Mouse (Mus musculus) myocyte (in vitro differentiated cells): Measurements from ENCODE around the gene Asf1a. TPM values are rescaled to one million over a fixed set of nuclear protein-coding genes. Genes with fewer than 3 reads are reported as not detected.

ENCODE experiments used
- H3K27me3 ChIP-seq: one replicate; pipeline ENCODE4 v1.6.1; 2011; ENCODE audit not compliant: control insufficient read depth, insufficient read depth, insufficient read length
- H3K36me3 ChIP-seq: one replicate; pipeline ENCODE4 v1.6.1; 2011; ENCODE audit not compliant: control insufficient read depth, insufficient read depth
- H3K4me2 ChIP-seq: one replicate; pipeline ENCODE4 v1.6.1; 2011; ENCODE audit warnings: low read depth, control low read depth
- H3K4me3 ChIP-seq: one replicate; pipeline ENCODE4 v1.5.1; 2011; ENCODE audit warnings: mild to moderate bottlenecking, control low read depth, moderate library complexity
- H3K79me2 ChIP-seq: one replicate; pipeline ENCODE4 v1.6.1; 2011; ENCODE audit not compliant: control insufficient read depth, insufficient read depth
- H3ac ChIP-seq: one replicate; pipeline ENCODE4 v1.6.1; 2011; ENCODE audit not compliant: control insufficient read depth, insufficient read length
- CEBPB ChIP-seq: IDR thresholded peaks from 2 replicates; pipeline ENCODE4 v1.6.1; 2011; ENCODE audit warnings: mild to moderate bottlenecking, moderate library complexity; ENCODE audit not compliant: poor library complexity, insufficient read depth, severe bottlenecking
- E2F4 ChIP-seq: IDR thresholded peaks from one replicate; pipeline ENCODE4 v1.6.1; 2011; ENCODE audit warnings: mild to moderate bottlenecking, control low read depth, moderate library complexity; ENCODE audit not compliant: insufficient read depth
- MAX ChIP-seq: IDR thresholded peaks from one replicate; pipeline ENCODE4 v1.6.1; 2011; ENCODE audit warnings: low read depth, mild to moderate bottlenecking, control low read depth
- MYOD1 ChIP-seq, 3 experiments: IDR thresholded peaks; one replicate each; pipeline ENCODE4 v1.6.1; 2011; ENCODE audit warnings: control low read depth in 2 of 3, low read depth in 2 of 3, mild to moderate bottlenecking in 2 of 3, moderate library complexity in 1 of 3; ENCODE audit not compliant: insufficient read length in 2 of 3, control insufficient read depth in 1 of 3
- MYOG ChIP-seq, 3 experiments: IDR thresholded peaks; one replicate each; pipeline ENCODE4 v1.6.1; 2011; ENCODE audit warnings: control low read depth in 2 of 3, low read depth in 2 of 3, mild to moderate bottlenecking in 2 of 3; ENCODE audit not compliant: insufficient read length in 2 of 3, control insufficient read depth in 1 of 3, insufficient read depth in 1 of 3
- POLR2A ChIP-seq: IDR thresholded peaks from one replicate; pipeline ENCODE4 v1.6.1; 2011; ENCODE audit warnings: low read depth, mild to moderate bottlenecking, control low read depth, moderate library complexity; ENCODE audit not compliant: insufficient read length
- POLR2AphosphoS2 ChIP-seq: IDR thresholded peaks from one replicate; pipeline ENCODE4 v1.6.1; 2011; ENCODE audit warnings: low read depth, control low read depth; ENCODE audit not compliant: insufficient read length
- REST ChIP-seq: IDR thresholded peaks from one replicate; pipeline ENCODE4 v1.6.1; 2011; ENCODE audit warnings: mild to moderate bottlenecking, control low read depth, moderate library complexity; ENCODE audit not compliant: insufficient read depth, insufficient read length
- SRF ChIP-seq: IDR thresholded peaks from one replicate; pipeline ENCODE4 v1.6.1; 2011; ENCODE audit warnings: low read depth; ENCODE audit not compliant: control insufficient read depth, insufficient read length
- TCF12 ChIP-seq: IDR thresholded peaks from one replicate; pipeline ENCODE4 v1.6.1; 2011; ENCODE audit warnings: mild to moderate bottlenecking, control low read depth; ENCODE audit not compliant: poor library complexity, insufficient read depth, severe bottlenecking
- TCF3 ChIP-seq: IDR thresholded peaks from one replicate; pipeline ENCODE4 v1.6.1; 2011; ENCODE audit warnings: low read depth, control low read depth; ENCODE audit not compliant: insufficient read length
- USF1 ChIP-seq: IDR thresholded peaks from one replicate; pipeline ENCODE4 v1.6.1; 2011; ENCODE audit warnings: low read depth, mild to moderate bottlenecking, control low read depth, moderate library complexity
- polyA plus RNA-seq: library from polyadenylated mRNA; unstranded; fragments of >200 nt; fragmentation: generic; extraction: Trizol; gene quantifications from one replicate; pipeline ENCODE4 v1.2.1, GENCODE M21; 2012; ENCODE audit warnings: missing spikeins

The Asf1a gene
- polyA plus RNA-seq, 1 experiment, result 14.2 TPM

GRCm38 (mm10) chr10:53598821-53599220 lies 2.3 kb downstream of the Asf1a start:
- peaks cover 45% of the 10 kb centered on the region for H3K79me2 ChIP-seq
- H3K27me3 ChIP-seq, result no peaks in the 10 kb centered on the region
- no peak overlapping the region for H3ac ChIP-seq
- peak overlapping the region; percentile 61 for H3K4me2 ChIP-seq
- no peak for TF ChIP-seq USF1
- no peak for TF ChIP-seq SRF
- H3K36me3 ChIP-seq, result peaks cover 23% of the 10 kb centered on the region
- H3K4me3 ChIP-seq, result peak overlapping the region; percentile 50

DNA sequence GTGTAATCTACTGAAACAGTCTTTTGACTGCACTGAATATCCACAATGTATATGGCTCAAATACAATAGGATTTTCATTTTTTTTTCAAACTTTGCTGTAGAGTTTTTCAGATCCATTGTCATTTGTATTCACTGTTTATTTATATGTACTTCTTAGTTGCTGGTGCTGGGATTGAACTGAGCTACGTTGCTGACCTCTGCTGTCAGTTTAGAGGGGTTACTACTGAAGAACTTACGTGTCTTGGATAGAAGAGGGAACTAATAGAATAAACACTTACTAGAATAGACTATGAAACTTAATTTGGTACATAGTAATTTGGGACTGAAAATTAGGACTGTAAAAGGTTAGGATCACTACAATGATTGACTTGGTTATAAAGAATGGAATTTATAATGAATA lies 8.8 kb downstream of the Asf1a start:
- TF ChIP-seq POLR2AphosphoS2 (no peak), MYOG (IDR thresholded peaks at IDR 0.05; ENCODE audit: control insufficient read depth in 1 of 3, insufficient read depth in 1 of 3, insufficient read length in 2 of 3, low read depth in 2 of 3) (no peak), TCF12 (no peak), POLR2A (no peak), MAX (no peak), MYOD1 (IDR thresholded peaks at IDR 0.05; ENCODE audit: control insufficient read depth in 1 of 3, insufficient read length in 2 of 3, low read depth in 2 of 3) (no peak), USF1 (no peak), E2F4 (no peak), TCF3 (no peak)
- no peaks in the 10 kb centered on the region for H3K27me3 ChIP-seq

GRCm38 (mm10) chr10:53608274-53608673 lies 11.7 kb downstream of the Asf1a start:
- no peak for TF ChIP-seq SRF
- no peak for TF ChIP-seq USF1
- no peak for TF ChIP-seq E2F4
- TF ChIP-seq POLR2AphosphoS2, result no peak
- no peak for TF ChIP-seq MYOD1 (IDR thresholded peaks at IDR 0.05; ENCODE audit: control insufficient read depth in 1 of 3, insufficient read length in 2 of 3, low read depth in 2 of 3)
- no peak for TF ChIP-seq TCF12
- no peak for TF ChIP-seq TCF3
- no peak for TF ChIP-seq MAX
- no peak for TF ChIP-seq MYOG (IDR thresholded peaks at IDR 0.05; ENCODE audit: control insufficient read depth in 1 of 3, insufficient read depth in 1 of 3, insufficient read length in 2 of 3, low read depth in 2 of 3)
- TF ChIP-seq REST, result no peak
- TF ChIP-seq CEBPB, result no peak
- TF ChIP-seq POLR2A, result no peak
- H3K79me2 ChIP-seq, result no peaks in the 10 kb centered on the region
- no peak overlapping the region for H3ac ChIP-seq
- no peaks in the 10 kb centered on the region for H3K27me3 ChIP-seq
- H3K4me2 ChIP-seq, result no peak overlapping the region
- H3K4me3 ChIP-seq, result no peak overlapping the region
- H3K36me3 ChIP-seq, result peaks cover 79% of the 10 kb centered on the region

More for the DNA sequence above, 8.8 kb downstream of the Asf1a start:
- Histone ChIP-seq H3K36me3 (peaks cover 79% of the 10 kb centered on the region), H3K4me2 (no peak overlapping the region), H3K4me3 (no peak overlapping the region), H3K79me2 (peaks cover 18% of the 10 kb centered on the region), H3ac (no peak overlapping the region)

DNA sequence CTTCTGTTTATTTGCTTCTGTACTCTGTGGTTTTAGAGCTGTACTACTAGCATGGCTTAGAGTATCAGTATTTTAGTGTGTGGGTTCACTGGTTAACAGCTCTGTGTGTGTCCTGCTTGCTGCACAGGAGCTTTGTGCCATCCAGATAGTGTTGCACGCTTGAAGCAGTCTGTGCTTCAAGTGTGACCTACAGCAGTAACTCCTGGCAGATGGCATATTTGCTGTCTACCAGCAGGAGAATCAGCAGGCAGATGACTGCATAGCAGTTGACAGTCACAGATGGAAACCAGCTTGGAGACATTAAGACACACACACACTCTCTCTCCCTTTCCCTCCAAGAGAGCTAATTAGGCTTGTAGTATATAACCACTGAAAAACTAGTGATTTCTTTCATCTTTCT lies 15.6 kb downstream of the Asf1a start:
- no peak overlapping the region for H3K4me2 ChIP-seq
- H3ac ChIP-seq, result no peak overlapping the region
- H3K4me3 ChIP-seq, result no peak overlapping the region
- peaks cover 72% of the 10 kb centered on the region for H3K36me3 ChIP-seq
- no peaks in the 10 kb centered on the region for H3K27me3 ChIP-seq
- no peaks in the 10 kb centered on the region for H3K79me2 ChIP-seq
- no peak for TF ChIP-seq TCF3
- no peak for TF ChIP-seq USF1
- no peak for TF ChIP-seq SRF
- TF ChIP-seq REST, result no peak
- TF ChIP-seq POLR2AphosphoS2, result no peak
- TF ChIP-seq MYOG (IDR thresholded peaks at IDR 0.05; ENCODE audit: control insufficient read depth in 1 of 3, insufficient read depth in 1 of 3, insufficient read length in 2 of 3, low read depth in 2 of 3), result no peak

DNA sequence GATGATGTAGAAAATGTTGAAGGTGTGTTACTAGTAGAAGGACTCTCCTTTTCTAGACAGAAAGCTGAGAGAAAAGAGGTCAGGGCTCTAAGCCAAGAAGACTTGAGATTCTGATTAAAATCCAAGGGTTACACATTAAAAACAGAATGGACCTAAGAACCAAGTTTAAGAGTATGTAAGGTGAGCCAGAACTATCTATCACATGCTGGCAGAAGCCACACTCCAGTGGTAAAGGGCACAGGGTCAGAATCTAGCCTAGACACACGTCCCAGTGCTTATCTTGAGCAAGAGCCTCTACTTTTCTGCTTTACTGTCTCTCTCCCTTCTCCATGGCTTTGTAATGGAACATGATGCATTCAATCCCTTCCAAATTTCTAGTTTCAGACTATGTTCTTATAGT lies 17.4 kb downstream of the Asf1a start:
- TF ChIP-seq POLR2A, result no peak
- no peak for TF ChIP-seq TCF3
- no peak for TF ChIP-seq MYOD1 (IDR thresholded peaks at IDR 0.05; ENCODE audit: control insufficient read depth in 1 of 3, insufficient read length in 2 of 3, low read depth in 2 of 3)
- no peak for TF ChIP-seq REST
- TF ChIP-seq MAX, result no peak
- no peak overlapping the region for H3ac ChIP-seq
- peaks cover 54% of the 10 kb centered on the region for H3K36me3 ChIP-seq
- H3K27me3 ChIP-seq, result no peaks in the 10 kb centered on the region
- H3K4me3 ChIP-seq, result no peak overlapping the region
- H3K4me2 ChIP-seq, result no peak overlapping the region
- H3K79me2 ChIP-seq, result no peaks in the 10 kb centered on the region
